Mouse (Mus musculus): ENCODE data around the gene Tbc1d16.

Gene Tbc1d16

DNA sequence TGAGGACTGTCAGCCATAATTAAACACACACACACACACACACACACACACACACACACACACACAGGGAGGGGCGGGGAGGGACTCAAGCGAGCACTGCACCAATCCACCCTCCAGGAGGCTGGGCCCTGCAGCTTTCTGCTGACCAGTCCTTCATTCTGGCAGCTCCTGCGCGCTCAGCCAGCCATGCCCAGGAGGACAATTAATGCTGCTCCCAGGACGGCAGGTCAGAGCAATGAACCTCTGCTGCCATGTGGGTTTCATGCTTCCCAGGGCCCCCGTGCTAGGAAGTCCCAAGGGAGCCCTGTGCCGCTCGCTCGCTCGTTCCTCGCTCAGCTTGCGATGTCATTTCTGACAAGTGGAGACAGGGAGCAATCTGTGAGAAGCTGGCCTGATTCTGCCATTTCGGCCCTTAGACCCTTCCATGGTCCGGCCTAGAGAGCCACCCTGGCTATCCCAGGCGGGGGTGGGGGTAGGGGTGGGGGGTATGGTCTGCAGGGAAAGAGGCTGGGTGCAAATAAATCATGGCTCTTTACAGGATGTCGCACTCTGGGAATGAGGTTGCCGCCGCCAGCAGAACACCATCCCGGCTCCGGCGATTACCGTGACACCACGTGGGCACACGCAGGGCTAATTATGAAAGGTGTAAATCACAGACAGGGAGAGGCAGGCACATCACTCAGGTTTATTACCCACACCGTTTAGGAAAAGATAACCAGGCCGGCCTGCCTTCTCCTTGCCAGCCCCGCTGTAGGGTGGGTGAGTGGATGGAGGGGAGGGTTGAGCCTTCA, 51.7 kb downstream of the Tbc1d16 start:
- DNase-seq (ENCODE audit: low spot score): no peak

DNA sequence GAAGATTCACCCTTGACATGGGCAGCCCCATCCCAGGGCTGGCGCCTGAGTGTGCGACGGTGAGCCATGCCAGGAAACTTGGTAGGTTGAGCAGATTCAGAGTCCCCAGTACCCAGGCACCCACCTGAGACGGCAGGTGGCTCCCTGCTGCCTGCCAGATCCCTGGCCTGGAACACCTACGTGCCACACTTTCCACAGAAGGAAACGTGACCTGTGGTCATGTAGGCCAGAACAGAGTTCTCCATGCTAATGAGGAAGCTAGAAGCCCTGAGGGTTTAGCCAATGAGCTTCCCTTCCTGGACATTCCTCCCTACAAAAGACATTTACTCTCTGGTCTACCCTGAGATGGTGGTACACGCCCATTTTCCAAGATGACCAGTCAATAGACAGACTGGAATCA, 56.7 kb downstream of the Tbc1d16 start:
- DNase-seq (ENCODE audit: low spot score): no peak

GRCm38 (mm10) chr11:119168851-119169250, 59.4 kb downstream of the Tbc1d16 start:
- DNase-seq (ENCODE audit: low spot score): no peak

- DNase-seq (ENCODE audit: low spot score): peak; percentile 55
Measured at GRCm38 (mm10) chr11:119165995-119166394, 62.3 kb downstream of the Tbc1d16 start.

GRCm38 (mm10) chr11:119164375-119164774, 63.9 kb downstream of the Tbc1d16 start:
- no peak for DNase-seq (ENCODE audit: low spot score)

GRCm38 (mm10) chr11:119163734-119163992, 64.6 kb downstream of the Tbc1d16 start:
- DNase-seq (ENCODE audit: low spot score): no peak

GRCm38 (mm10) chr11:119162959-119163733, 65.2 kb downstream of the Tbc1d16 start:
- peak; percentile 46 for DNase-seq (ENCODE audit: low spot score)

GRCm38 (mm10) chr11:119161665-119162064, 66.6 kb downstream of the Tbc1d16 start:
- no peak for DNase-seq (ENCODE audit: low spot score)

GRCm38 (mm10) chr11:119160050-119160449, 68.2 kb downstream of the Tbc1d16 start:
- no peak for DNase-seq (ENCODE audit: low spot score)

- peak; percentile 28 for DNase-seq (ENCODE audit: low spot score)
Measured at GRCm38 (mm10) chr11:119159496-119159895, 68.8 kb downstream of the Tbc1d16 start.

- no peak for DNase-seq (ENCODE audit: low spot score)
Measured at GRCm38 (mm10) chr11:119157377-119158189, 70.7 kb downstream of the Tbc1d16 start.

GRCm38 (mm10) chr11:119156481-119157254, 71.6 kb downstream of the Tbc1d16 start:
- no peak for DNase-seq (ENCODE audit: low spot score)

DNA sequence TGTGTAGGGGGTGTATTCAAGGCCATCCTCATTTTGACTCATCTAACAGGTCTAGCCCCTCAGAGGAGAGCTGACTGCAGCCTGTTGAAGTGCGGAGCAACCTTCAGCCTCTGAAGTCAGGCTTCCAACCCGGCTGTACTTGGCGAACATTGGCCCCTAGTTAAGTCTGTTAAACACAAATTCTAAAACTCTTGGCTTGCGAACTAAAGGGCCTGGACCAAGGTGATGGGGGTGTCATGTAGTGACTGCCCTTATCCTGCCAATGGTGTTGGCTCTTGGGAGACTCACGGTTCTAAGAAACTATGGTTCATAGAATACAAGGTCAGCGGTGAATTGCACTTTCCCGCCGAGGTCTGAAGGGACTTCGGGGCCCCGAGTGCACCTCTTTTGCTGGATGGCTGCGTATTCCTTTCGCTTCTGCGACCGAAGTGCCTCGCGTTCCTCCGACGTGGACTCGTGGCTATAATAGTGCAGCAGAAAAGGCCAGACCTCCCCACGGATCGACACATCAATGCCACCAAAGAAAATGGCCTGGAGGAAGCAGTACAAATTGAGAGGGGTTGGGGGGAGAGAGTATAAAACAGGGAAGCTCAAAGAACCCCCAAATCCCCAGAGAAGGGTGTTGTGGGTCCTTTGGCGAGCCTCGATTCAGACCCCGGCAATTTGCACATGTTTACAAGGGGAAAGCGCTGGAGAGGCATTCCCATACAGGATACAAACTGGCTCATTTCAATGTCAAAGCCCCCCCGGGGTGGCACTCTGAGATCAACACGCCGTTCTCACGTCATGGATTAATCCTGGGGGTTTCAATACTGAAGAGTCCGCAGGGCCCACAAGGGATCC, 72.4 kb downstream of the Tbc1d16 start:
- no peak for DNase-seq (ENCODE audit: low spot score)

GRCm38 (mm10) chr11:119152321-119152831, 75.9 kb downstream of the Tbc1d16 start:
- DNase-seq (ENCODE audit: low spot score): no peak

DNA sequence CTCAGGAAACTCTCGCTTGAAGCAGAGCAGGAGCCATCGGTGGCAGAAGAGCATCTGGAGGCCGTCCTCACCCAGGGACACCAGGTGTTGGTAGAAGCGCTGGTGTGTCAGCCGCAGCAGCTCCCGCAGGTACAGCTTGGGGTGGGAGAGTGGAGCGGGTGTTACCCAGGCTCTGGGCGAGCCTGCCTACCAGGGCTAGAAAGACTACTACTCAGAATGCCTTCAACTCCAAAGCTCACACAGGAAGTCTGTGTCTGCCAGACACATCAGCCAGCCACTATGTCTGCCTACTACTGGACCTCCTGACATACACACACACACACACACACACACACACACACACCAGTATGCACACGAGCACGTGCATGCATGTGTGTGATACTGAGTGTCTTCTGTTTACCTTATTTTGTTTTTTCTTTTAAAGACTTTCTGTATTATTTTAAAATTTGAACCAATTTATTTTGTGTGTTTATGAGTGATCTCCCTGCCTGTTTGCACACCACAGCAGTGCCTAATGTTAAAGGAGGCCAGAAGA, 77.2 kb downstream of the Tbc1d16 start:
- no peak for DNase-seq (ENCODE audit: low spot score)

DNA sequence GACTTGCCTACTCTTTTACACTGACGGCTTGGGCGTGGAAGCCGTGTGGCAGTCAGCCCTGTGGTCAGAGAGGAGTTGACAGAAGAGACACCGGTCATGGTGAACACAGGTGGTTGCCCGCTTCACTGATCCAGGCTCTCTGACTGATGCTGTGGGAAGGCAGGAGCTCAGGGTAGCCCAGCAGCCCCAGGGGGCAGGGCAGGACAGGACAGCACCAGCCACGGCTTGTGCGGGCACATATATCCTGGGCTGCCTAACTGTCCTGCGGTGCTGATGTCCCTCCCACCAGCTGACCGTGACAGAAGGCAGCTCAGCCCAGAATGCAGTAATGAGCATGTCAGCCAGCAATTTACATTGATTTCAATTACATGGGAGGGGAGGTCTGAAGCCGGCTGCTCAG, 77.9 kb downstream of the Tbc1d16 start:
- no peak for DNase-seq (ENCODE audit: low spot score)

DNA sequence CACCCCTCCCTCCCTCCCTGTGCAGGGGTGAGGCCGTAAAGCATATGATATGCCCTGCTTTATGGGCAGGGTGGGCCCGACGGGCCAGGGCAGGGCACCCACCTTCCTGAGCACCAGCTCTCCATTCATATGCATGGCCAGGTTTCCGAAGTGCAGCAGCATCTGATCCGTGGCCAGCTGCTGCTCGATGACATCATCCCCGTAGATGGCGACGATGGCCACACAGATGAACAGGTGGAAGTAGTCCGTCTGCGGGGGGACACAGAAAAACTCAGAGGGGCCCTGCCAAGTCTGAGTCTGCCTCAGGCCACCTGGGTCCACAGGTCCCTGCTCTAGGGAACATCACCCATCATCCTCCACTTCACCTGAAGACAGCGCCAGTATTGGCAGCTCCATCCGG, 79.5 kb downstream of the Tbc1d16 start:
- DNase-seq (ENCODE audit: low spot score): no peak

GRCm38 (mm10) chr11:119147153-119147552, 81.1 kb downstream of the Tbc1d16 start:
- no peak for DNase-seq (ENCODE audit: low spot score)

- DNase-seq (ENCODE audit: low spot score): no peak
Measured at GRCm38 (mm10) chr11:119146140-119146539, 82.2 kb downstream of the Tbc1d16 start.

DNA sequence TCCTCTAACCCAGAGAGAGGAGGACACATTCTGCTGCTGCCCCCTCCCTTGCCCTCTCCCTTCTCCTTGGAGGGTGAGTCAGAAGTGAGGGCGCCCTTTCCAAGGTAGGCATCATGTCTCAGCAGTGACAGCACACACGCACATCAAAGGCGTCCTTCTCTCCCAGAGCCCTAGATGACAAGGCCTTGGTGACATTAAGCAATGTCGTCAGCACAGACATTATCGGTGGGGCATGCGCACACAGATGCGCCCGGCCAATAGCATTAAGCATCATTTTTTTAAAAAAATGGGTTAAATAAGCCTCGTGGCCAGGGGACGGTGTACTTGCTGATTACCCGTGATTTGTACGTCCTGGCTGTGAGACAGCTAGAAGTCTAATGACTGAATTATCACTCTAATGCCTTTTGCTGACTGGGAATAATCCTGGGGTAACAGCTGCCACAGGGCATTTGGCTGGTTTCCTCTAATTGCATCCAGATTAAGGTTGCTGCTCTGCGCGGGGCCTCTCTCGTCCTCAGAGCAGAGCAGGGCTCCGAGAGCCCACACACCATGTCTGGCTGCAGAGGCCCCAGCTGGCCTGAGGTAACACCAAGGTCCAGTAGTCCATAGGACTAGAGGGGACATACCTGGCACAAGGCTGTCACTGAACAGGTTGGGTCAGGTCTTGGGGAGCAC, 83.4 kb downstream of the Tbc1d16 start:
- no peak for DNase-seq (ENCODE audit: low spot score)
